Mouse (Mus musculus) fibroblast of lung, adult 2 months (primary cell): ENCODE data around the gene Ahsa2.
A peak's percentile ranks its signal among the peaks of the same experiment; 100 is the strongest.
"Not testable (repeated sequence)": the region's sequence is repeated elsewhere in the genome, so short reads cannot be mapped to it uniquely, and the experiment has no call there.

Experiments
- DNase-seq: peaks from one replicate; pipeline ENCODE4 v3.0.0-alpha.2; 2011; ENCODE audit warnings: low read depth

Ahsa2 gene

GRCm38 (mm10) chr11:23497718-23498509 is at the start of gene Ahsa2:
Gene Ahsa2 (minus strand): TSS chr11:23498030.
- peak; percentile 75 for DNase-seq

- no peak for DNase-seq
Observed at GRCm38 (mm10) chr11:23537446-23537845, 39.6 kb upstream of the Ahsa2 start.

GRCm38 (mm10) chr11:23520473-23521205 is 22.8 kb upstream of the Ahsa2 start, which contains the start of gene 1700093K21Rik:
Gene 1700093K21Rik (minus strand): TSS chr11:23521155.
- DNase-seq: no peak

DNA sequence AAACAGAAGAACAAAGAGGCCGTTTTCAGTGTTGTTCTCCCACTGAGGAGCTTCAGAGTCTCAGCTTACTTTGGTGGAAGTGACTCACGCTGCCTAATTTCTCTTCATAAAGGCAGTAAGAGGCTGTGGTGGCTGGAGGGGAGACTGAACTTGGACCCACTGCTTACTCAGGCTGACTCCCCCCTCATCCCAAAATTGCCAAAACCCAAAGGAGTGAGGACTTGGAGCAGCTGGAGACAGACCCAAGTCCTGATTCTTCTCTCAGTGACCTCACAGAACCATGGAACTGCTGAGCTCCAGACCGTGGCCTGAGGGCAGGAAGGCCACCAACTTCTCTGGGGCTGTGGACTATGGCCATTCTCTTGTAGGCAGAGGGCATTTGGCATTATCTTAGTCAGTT is 21.2 kb upstream of the Ahsa2 start:
- DNase-seq: no peak

- no peak for DNase-seq
Observed at GRCm38 (mm10) chr11:23515315-23515714, 17.5 kb upstream of the Ahsa2 start.

DNA sequence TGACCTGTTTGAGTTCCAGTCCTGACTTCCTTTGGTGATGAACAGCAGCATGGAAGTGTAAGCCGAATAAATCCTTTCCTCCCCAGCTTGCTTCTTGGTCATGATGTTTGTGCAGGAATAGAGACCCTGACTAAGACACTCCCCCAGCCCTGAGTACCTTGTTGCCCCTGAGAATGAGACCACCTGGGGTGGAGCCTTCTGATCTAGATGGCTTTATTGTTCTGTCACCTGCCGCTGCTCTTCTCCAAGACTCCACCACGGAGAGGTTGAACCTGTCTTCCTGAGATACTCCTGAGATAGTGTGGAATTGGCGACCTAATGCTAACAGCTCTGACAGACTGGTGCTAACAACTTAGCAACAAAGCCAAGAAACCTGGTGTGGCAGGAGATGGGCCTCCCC is 17.0 kb upstream of the Ahsa2 start:
- DNase-seq: not testable (repeated sequence)

GRCm38 (mm10) chr11:23504801-23505200 is 7.0 kb upstream of the Ahsa2 start:
- DNase-seq: not testable (repeated sequence)

GRCm38 (mm10) chr11:23498609-23499008 is 779 bp upstream of the Ahsa2 start:
- no peak for DNase-seq

- peak; percentile 22 for DNase-seq
Observed at GRCm38 (mm10) chr11:23497335-23497717, 504 bp downstream of the Ahsa2 start.

DNA sequence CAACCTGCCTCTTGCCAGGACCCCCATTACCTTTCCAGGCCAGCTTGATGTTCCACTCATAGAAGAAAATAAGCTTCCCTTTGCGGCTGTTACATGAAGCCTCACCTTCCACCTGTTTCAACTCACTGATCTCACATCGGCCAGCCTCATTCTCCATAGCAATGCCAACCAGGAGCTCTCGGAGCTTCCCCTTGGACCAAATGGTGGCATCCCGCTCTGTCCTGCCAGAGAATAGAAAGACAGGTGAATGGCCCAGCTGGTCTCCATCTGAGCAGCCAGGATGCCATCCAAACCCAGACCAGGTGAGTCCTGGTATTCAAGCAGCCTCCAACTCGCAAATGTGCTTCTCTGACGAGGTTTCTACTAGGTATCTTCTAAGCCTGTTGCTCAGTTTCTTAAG is 1.2 kb downstream of the Ahsa2 start:
- DNase-seq: no peak

GRCm38 (mm10) chr11:23495231-23495630 is 2.6 kb downstream of the Ahsa2 start:
- DNase-seq: no peak

DNA sequence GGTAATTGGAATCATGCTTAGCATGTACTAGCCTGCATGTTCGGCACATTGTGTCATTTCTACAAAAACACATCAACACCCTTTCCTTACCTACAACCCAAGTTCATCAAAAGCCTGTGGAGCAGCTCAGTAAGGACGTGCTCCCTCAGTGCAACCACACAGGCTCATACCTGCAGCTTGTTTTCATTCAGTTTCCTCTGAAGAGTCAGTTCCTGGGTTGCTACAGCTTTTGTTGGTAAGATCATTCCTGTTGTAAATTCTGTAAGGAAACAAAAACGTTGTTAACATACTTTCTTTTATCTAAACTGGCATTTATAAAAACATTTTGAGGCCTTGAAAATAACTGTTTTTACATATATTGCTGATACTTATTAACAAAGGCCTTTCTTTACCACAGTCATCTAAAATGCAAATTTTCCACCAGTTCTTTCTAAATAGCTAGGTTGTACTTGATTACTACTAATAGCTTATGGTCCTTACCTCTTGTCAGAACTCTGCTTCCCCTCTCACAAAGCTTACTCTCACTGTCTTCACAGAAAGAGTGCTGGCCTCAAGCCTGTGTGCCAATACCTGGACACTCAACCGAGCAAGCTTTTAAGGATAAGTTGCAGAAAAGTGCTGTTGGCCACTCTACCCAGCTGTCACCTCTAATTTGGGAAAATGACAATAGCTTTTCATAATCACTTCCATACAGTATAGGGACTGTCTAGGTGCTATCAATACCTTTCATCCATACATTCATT is 5.6 kb downstream of the Ahsa2 start:
- no peak for DNase-seq

GRCm38 (mm10) chr11:23489955-23490354 is 7.9 kb downstream of the Ahsa2 start:
- no peak for DNase-seq

DNA sequence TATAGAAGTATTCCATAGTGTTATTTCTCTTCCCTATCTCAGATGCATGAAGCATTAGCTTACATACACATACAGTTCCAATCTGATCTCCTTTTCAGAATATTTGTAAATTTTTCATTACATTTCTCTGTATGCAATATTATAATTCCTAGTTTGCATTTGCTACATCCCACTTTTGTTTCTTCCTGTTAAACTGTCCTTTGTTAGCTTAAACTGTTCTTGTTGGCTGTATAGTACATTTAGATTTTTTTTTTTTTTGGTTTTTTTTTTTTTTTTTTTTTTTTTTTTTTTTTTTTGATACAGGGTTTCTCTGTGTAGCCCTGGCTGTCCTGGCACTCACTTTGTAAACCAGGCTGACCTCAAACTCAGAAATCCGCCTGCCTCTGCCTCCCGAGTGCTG is 32.0 kb downstream of the Ahsa2 start:
- not testable (repeated sequence) for DNase-seq
